Mouse (Mus musculus): ENCODE data around the gene Sln. TPM values are rescaled to one million over a fixed set of nuclear protein-coding genes. Genes with fewer than 3 reads are reported as not detected.

Sln gene
- total RNA-seq (2021) = under 1 TPM; 0.37 to 0.64 TPM
- long read RNA-seq, experiment 1 = 0 reads
- long read RNA-seq, experiment 2 = 0 reads

DNA sequence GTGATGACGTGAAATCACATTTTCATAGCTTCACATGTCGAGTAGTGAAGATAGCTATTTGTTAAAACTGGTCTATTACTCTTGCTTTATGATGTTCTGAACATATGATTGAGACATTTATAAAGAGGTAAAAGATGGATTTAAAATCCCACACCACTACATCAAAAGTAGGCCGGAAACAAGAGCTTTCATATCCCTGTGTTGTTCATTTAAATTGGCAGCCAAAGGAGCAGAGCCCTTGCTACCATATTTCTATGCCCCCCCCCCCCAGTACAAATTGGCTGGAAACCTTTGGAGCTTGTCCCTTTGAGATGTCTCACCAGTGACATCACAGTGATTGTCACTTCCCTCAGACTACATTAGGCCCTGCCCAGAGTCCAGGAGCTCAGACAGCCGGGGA is at the start of gene Sln:
TSS of gene Sln (plus strand) at position 301 of the 400 bp plus-strand sequence.
- Histone ChIP-seq H3K4me3 (no peak within 1 kb of the TSS), H3K27ac (peak within 1 kb of the TSS; percentile 86)
- no peak for TF ChIP-seq CTCF (conservative IDR thresholded peaks at IDR 0.05)
- no peak for DNase-seq (ENCODE audit: low spot score in 2 of 2)

DNA sequence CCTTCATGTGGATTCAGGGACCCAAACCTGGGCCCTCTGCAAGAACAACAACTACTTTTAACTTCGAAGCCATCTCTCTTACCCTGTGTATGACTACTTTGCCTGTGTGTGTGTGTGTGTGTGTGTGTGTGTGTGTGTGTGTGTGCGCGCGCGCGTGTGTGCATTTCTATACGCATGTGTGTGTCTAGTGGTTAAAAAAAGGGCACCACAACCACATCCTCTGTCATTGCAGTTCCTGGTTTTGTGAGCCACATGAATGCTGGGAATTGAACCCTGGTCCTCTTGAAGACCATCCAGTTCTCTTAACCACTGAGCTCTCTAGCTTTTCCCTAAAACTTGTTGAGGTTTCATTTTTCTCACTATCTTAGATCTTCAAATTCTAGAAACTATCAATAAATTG is 47.0 kb upstream of the Sln start:
- H3K27ac ChIP-seq = no peak overlapping the region
- no peak for DNase-seq (ENCODE audit: low spot score in 2 of 2)
- TF ChIP-seq CTCF (conservative IDR thresholded peaks at IDR 0.05) = no peak
- no peak overlapping the region for H3K4me3 ChIP-seq

DNA sequence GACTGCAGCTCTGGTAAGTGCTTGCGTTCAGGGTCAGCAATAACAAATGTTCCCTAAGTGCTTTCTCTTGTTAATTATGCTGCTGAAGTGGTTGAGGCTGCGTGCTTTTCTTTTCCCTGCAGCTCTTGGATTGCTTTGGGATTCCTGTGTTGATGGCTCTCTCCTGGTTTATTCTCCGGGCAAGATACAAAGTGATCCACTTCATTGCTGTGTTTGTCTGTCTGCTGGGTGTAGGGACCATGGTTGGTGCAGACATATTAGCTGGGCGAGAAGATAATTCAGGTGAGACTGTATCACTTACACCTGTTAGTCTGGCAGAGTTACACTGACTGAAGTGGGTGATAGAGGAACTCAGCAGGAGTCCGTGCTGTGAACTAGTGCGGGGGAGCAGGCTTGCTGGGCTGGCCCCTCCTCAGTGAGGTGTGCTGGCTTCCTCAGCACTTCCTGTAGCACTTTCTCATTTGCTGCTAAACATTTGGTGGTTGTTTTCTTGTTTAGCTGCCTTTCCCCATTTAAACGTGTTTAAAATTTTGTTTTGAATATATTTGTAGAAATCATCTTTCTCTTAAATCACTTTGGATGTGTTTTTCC is 43.4 kb upstream of the Sln start:
- no peak for TF ChIP-seq CTCF (conservative IDR thresholded peaks at IDR 0.05)
- no peak for DNase-seq (ENCODE audit: low spot score in 2 of 2)
- H3K27ac ChIP-seq = no peak overlapping the region
- no peak overlapping the region for H3K4me3 ChIP-seq

DNA sequence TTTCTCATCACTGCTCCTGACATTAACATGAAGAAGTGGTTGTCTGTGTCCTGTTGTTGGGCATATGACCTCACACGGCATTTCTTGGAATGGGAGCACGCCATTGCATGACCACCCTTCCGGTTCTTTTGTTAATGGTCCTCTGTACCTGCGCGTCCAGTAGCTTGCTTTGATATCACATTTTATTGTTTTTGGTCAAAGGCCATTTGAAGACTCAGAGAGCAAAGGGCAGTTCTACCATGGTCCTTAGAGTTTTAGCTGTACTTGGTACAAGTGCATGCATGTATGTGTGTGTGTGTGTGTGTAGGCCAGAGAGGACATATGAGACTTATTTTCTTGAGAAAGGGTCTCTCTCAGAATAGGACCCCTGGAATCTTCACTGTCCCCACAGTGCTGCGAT is 36.5 kb upstream of the Sln start:
- no peak for DNase-seq (ENCODE audit: low spot score in 2 of 2)
- H3K27ac ChIP-seq = no peak overlapping the region
- H3K4me3 ChIP-seq = no peak overlapping the region
- no peak for TF ChIP-seq CTCF (conservative IDR thresholded peaks at IDR 0.05)

DNA sequence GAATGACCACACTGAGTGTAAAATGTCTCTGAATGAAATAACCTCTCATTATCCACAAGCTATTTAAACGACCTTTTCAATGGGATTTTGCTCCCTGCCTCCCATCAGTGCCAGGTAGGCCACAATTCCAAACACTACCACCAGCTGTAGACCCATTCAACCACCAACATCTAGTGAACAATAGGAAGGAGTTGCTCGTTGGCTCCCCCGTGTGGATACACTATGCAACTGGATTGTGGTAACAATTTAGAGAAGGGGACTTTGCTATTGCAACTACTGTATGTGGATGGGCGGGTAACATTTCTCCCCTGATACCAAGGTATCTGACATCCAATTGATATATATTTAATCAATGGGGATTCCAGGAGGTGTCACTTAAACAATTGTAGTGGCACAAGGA is 31.2 kb upstream of the Sln start:
- Histone ChIP-seq H3K27ac (no peak overlapping the region), H3K4me3 (no peak overlapping the region)
- TF ChIP-seq CTCF (conservative IDR thresholded peaks at IDR 0.05) = peak; percentile 91
- DNase-seq (ENCODE audit: low spot score in 2 of 2) = peak; percentile 24 to 72

DNA sequence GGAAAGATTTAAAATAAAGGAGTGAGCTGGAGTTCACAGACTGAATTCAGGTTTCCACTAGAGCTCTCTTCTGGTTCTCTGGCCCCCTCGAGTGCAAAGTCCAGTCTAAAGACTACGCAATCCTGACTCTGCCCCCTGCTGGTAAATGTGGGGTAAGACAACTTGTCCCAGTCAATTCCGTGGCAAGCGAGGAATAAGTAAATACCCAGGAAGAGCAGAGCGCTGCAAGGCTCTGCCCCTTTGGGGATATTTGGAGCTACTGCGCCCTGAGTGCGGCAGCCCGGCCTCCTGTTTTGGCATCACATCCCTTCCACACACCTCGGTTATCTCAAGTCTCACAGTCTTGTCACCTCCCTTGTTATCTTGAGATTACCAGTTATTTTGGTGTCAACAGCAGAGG is 24.6 kb upstream of the Sln start:
- TF ChIP-seq CTCF (conservative IDR thresholded peaks at IDR 0.05) = peak; percentile 82
- H3K27ac ChIP-seq = peak overlapping the region; percentile 54; the same call in 1 of the 2 replicates
- DNase-seq (ENCODE audit: low spot score in 2 of 2) = no peak
- H3K4me3 ChIP-seq = no peak overlapping the region

DNA sequence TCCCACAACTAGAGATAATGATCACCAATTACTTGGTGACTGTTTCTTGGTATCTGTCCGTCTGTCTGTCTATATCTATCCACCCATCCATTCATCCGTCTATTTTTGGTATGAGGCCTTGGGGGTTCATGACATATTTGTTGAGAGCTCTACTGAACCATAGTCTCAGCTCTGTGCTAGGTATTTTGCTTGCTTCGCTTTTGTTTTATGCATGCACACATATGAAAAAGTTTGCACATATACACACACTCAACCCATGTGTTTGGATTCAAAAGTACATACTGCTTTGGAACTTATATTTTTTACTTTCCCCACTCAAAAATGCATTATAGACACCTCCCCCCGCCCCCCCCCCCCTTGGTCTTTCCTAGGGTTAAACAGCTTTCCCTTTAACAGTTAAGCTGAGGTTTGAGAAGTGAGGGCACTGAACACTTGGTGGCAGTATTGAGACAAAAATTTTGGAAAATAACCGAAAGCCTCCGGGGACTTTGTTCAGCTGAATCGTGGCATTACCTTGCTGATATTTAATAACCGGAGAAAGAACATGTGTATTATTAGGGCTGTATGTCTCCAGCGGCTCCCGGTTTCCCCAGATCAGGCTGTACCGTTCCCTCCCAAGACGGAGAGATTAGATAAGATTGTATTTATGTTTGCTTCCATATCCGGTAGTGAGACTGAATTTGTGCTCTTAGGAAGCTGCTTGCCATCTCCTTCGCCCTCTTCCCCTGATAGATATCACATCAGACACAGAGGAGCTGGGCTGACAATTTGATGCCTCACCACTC is 20.7 kb upstream of the Sln start:
- peak; percentile 73 for TF ChIP-seq CTCF (conservative IDR thresholded peaks at IDR 0.05)
- H3K4me3 ChIP-seq = peak overlapping the region; percentile 63
- peak overlapping the region; percentile 93 for H3K27ac ChIP-seq
- DNase-seq (ENCODE audit: low spot score in 2 of 2) = peak; percentile 56 to 58

DNA sequence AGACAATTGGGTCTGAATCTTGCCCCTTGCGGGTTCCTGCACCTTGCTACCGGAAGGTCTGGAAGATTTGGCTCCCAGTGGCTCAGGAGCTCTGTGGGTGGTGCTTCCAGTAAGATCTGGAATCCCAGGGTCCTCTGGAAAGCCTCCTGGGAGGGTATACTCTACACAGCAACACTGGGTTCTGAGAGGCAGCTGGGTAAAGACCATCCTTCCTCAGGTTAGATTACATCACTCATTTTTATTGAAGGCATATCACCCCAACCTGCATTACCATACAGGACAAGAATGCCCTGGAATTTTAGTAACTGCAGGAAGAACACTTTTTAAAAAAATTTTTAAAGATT is 20.1 kb upstream of the Sln start:
- TF ChIP-seq CTCF (conservative IDR thresholded peaks at IDR 0.05) = no peak
- peak overlapping the region; percentile 63 for H3K4me3 ChIP-seq
- no peak for DNase-seq (ENCODE audit: low spot score in 2 of 2)
- peak overlapping the region; percentile 93 for H3K27ac ChIP-seq

DNA sequence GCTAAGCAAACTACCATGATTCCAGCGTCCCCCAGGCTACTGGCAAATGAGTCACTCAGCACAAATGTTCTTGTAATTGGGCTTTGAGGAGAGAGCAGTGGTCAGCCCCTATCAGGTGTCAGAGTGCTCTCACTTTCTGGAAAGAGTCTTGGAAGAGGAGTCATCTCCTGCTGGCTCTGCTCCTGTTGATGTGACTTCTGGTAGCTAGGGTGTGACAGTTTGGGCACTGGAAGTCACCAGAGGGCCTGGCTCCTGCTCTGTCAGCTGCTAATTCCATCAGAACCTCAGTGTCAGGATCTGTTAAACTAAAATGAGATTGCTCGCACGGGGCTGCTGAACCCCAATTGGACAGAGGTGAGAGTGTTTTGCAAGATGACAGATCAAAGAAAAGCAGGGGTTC is 14.9 kb upstream of the Sln start:
- no peak for TF ChIP-seq CTCF (conservative IDR thresholded peaks at IDR 0.05)
- DNase-seq (ENCODE audit: low spot score in 2 of 2) = no peak
- no peak overlapping the region for H3K27ac ChIP-seq
- H3K4me3 ChIP-seq = no peak overlapping the region

DNA sequence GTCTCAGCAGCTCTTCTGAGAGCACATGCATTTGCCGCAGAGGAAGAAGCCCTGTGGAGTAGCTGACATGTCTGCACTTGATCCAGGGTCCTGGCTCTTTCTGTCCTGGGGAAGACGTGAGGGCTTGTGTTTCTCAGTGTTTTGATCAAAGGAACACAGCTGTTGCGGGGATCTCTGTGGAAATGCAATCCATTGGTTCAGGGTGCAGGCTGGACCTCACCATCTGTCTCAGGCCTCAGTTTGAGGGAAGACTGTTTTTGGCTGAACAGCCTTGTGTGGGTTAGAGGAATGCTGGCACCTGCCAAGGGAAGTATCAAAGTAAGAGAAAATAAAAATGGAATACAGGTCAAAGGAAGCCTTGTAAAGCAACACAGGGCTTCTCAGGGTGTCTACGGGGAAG is 14.0 kb upstream of the Sln start:
- no peak for DNase-seq (ENCODE audit: low spot score in 2 of 2)
- no peak for TF ChIP-seq CTCF (conservative IDR thresholded peaks at IDR 0.05)
- Histone ChIP-seq H3K27ac (peak overlapping the region; percentile 32; the same call in 1 of the 2 replicates), H3K4me3 (no peak overlapping the region)

DNA sequence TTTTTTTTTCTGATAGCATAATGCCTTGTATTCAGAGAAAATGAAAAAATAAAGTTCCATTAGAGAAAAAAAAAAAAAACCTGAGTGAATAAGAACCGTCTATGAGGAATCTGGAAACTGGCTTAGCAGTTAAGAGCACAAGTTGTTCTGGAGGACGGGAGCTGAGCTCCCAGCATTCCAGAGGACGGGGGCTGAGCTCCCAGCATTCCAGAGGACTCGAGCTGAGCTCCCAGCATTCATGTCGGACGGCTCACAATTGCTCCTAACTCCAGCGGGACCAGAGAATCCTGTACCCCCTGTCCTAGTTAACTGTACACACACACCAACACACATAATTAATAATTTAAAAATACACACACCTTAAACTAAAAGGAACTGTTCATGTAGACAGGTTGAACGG is 11.1 kb upstream of the Sln start:
- no peak for DNase-seq (ENCODE audit: low spot score in 2 of 2)
- no peak overlapping the region for H3K27ac ChIP-seq
- no peak for TF ChIP-seq CTCF (conservative IDR thresholded peaks at IDR 0.05)
- H3K4me3 ChIP-seq = no peak overlapping the region

DNA sequence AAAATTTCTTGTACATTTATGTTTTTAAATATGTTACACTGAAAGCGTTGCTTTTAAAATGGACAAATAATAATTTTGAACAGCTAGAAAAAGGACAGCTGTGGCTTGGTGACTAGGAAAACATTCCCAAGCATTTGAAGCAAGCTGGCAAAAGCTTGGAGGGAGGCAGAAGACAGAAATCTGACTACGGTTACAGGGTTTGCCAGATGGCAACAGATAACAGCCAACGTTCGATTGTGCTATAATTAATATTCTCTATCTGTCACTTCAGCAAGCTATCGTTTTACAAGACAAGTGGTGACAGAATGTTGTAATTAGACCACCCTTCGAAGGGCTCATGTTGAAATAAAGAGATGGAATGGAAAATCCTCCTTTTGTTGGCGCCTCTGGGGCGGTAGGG is 1.4 kb upstream of the Sln start:
- peak; percentile 59 to 76 for DNase-seq (ENCODE audit: low spot score in 2 of 2)
- peak overlapping the region; percentile 86 for H3K27ac ChIP-seq
- H3K4me3 ChIP-seq = no peak overlapping the region
- no peak for TF ChIP-seq CTCF (conservative IDR thresholded peaks at IDR 0.05)

DNA sequence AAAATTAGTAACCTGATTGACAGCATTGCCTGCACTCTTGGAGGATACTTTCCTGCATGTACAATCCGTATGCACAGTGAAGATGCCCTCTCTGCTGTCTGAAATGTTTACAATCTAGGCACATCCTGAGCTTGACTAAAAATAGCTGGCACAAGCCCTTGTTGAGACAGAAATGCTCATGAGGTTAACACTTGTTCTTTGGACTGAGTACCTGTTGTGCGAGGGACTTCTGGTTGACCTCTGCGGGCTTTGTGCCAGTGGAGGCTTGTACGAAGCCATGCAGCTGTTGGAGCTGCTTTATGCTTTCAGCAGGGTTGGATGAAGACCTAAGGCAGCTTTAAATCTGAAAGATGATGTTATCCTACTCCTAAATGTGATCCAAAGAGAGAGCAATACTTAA is 2.2 kb downstream of the Sln start:
- no peak overlapping the region for H3K27ac ChIP-seq
- DNase-seq (ENCODE audit: low spot score in 2 of 2) = no peak
- TF ChIP-seq CTCF (conservative IDR thresholded peaks at IDR 0.05) = no peak
- H3K4me3 ChIP-seq = no peak overlapping the region

DNA sequence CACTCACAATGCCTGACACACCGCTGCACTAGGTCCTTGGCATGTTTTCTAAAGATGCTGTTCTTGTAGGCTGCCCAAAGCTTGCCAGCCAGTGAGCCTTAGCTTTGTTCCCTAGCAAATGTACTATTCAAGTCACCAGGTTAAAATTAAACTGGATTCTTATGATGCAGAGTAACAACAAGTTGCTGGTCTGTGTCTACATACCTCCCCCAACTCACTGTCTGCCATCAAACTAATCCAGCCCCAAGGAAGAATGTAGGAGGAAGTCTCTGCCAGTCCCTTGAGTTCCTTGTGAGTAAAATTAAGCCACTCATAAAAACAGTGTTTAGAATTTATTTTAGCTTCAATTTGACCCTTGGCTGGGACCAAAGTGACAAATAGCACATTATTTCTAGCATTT is 3.7 kb downstream of the Sln start:
- H3K27ac ChIP-seq = 0 out of 2 replicates have a peak overlapping the region, but pooled peaks have one; percentile 36
- no peak for TF ChIP-seq CTCF (conservative IDR thresholded peaks at IDR 0.05)
- H3K4me3 ChIP-seq = no peak overlapping the region
- DNase-seq (ENCODE audit: low spot score in 2 of 2) = no peak

All from layer of hippocampus, adult 2 months (tissue).